Mouse (Mus musculus): Measurements from ENCODE around the gene Cdh24. TPM values are rescaled to one million over a fixed set of nuclear protein-coding genes. Genes with fewer than 3 reads are reported as not detected.
"Not testable (repeated sequence)": the region's sequence is repeated elsewhere in the genome, so short reads cannot be mapped to it uniquely, and the experiment has no call there.

Gene Cdh24
- total RNA-seq, 2 experiments from 2014 or later, result 3.2 to 3.5 TPM

GRCm38 (mm10) chr14:54643011-54643410 lies 1.8 kb upstream of the Cdh24 start:
- no peak for DNase-seq (ENCODE audit: low spot score in 2 of 2)

DNA sequence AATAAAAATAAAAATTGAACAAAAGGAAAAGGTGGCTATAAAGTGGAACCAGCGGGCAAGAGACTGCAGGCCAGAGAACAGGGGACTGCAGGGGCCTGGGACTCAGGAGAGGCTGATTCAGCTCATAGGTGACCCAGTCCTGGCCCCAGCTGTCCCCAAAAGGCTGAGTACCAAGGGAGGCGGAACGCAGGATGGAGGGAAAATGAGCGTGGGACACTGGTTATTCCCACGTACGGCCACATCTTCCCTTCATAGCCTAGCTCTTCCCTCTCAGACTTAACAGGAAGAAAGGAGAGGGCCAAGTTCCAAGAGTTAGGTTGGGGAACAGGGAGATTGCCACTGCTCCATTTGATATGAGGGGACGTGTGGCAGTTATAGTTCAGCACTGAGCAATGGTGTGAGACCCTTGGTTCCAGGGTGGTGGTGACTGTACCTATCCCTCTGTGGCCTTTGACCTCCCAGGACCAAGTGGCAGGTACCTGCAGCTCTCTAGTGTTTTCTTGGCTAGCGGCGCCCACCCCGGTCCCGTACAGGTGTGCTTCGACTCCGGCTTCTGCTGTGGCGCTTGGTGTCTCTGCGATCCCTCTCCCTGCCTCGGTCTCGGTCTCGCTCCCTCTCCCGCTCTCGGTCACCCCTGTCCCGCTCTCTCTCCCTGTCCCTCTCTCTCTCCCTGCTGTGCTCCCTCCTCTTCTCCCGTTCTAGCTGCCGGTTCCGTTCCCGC lies 1.2 kb upstream of the Cdh24 start:
- no peak for DNase-seq (ENCODE audit: low spot score in 2 of 2)

GRCm38 (mm10) chr14:54640946-54641304 lies 239 bp downstream of the Cdh24 start, which contains the start of gene Gm17606:
Gene Gm17606, plus strand, starts transcription at chr14:54640952.
- no peak for DNase-seq (ENCODE audit: low spot score in 2 of 2)

DNA sequence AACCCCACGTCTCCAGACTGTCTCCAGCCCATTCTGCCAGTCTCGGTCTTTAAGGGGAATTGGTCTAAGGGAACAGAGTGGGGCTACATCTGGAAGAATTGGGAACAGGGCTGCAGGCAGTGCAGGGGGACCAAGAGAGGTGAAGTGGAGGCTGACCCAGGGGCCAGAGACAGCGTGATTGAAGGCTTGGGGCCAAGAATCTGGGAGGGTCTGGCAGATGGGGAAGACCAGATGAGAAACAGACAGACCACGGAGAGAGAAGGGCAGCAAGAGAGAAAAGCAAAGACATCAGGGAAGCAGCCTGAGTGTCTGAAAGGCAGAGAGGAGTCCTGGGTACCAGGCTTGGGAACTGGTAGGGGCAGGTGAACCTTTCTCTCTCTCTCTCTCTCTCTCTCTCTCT lies 1.0 kb downstream of the Cdh24 start:
- DNase-seq (ENCODE audit: low spot score in 2 of 2), result no peak

DNA sequence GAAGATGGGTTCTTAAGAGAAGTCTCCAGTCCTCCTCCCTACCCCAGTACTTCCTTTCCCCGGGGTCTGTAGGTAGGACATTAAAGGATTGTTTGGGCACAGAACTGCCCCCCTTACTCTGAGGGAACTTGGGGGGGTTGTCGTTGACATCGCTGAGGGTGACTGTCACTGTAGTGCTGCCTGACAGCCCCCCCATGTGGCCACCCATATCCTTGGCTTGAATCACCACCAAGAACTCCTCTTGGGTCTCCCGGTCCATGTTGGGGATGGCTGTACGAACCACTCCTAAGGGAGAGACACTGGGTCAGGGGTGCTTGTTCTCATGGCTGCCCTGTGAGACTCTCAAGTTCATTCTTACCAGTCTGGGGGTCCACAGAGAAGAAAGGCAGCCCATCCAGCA lies 3.0 kb downstream of the Cdh24 start:
- DNase-seq (ENCODE audit: low spot score in 2 of 2), result no peak

DNA sequence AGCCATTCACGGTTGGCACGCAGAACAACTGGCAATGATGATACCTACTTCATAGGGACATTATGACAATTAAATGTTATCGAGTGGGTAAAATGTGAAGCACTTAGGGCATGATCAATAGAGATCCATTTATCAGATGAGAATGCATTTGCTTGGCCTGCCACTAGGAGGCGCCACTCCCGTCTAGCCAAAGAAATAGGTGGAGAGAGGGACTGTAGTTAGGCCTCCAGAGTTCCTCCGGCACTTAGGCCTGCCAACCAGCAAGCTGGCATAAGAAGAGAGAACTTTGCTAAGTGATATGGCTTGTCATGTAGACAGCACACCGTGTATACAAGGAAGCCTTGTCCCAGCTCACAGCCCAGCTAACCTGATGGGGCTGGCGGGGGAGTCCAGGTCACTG lies 4.2 kb downstream of the Cdh24 start:
- DNase-seq (ENCODE audit: low spot score in 2 of 2), result no peak

GRCm38 (mm10) chr14:54634182-54634581 lies 7.0 kb downstream of the Cdh24 start:
- no peak for DNase-seq (ENCODE audit: low spot score in 2 of 2)

DNA sequence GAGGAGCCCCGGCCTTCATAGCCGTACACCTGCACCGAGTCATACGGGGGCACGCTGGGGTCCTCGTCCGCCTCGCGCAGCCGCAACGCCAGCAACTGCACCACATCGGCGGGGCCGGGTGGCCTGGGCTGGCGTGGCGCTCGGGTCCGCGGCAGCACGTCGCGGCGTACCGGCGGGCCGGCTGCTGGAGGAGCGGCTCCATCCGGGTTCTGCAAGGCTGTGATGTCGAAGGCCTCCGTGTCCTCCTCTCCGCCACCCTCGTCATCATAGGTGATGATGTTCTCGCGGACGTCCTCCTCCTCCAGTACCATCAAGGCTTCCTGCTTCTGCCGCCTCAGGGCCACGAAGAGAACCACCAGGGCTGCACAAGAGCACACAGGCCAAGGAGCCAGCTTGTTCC lies 8.9 kb downstream of the Cdh24 start:
- no peak for DNase-seq (ENCODE audit: low spot score in 2 of 2)

DNA sequence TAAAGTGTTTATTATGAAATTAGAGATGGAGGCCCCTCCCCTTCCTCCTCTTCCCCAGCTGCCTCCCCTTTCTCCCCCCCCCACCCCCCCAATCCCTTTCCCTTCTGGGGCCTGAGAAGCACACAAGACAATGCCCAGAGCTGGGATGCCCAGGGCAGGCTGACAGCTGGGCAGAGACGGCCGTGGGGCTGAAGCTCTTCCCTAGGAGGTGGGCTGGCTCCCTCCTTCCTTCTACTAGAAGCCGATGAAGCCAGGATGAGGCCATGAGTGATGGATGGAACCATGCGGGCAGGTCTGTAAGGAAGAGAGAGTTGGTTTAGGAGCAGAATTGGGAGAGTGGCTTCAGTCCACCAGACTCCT lies 9.9 kb downstream of the Cdh24 start:
- no peak for DNase-seq (ENCODE audit: low spot score in 2 of 2)

- no peak for DNase-seq (ENCODE audit: low spot score in 2 of 2)
Observed at GRCm38 (mm10) chr14:54630583-54631239, 10.5 kb downstream of the Cdh24 start.

GRCm38 (mm10) chr14:54629797-54630196 lies 11.4 kb downstream of the Cdh24 start:
- no peak for DNase-seq (ENCODE audit: low spot score in 2 of 2)

- no peak for DNase-seq (ENCODE audit: low spot score in 2 of 2)
Observed at GRCm38 (mm10) chr14:54628103-54628502, 13.1 kb downstream of the Cdh24 start.

GRCm38 (mm10) chr14:54624976-54625375 lies 16.2 kb downstream of the Cdh24 start:
- DNase-seq (ENCODE audit: low spot score in 2 of 2), result no peak

GRCm38 (mm10) chr14:54623334-54623733 lies 17.8 kb downstream of the Cdh24 start:
- no peak for DNase-seq (ENCODE audit: low spot score in 2 of 2)

- DNase-seq (ENCODE audit: low spot score in 2 of 2), result no peak
Observed at GRCm38 (mm10) chr14:54621133-54621532, 20.0 kb downstream of the Cdh24 start, which contains the start of gene Psmb11. Gene Psmb11, plus strand, starts transcription at chr14:54621433.

- DNase-seq (ENCODE audit: low spot score in 2 of 2), result peak; percentile 70 to 87
Observed at GRCm38 (mm10) chr14:54617897-54618365, 23.2 kb downstream of the Cdh24 start, which contains the start of gene Psmb5. Gene Psmb5, minus strand, starts transcription at chr14:54618022.

GRCm38 (mm10) chr14:54617152-54617896 lies 23.8 kb downstream of the Cdh24 start:
- no peak for DNase-seq (ENCODE audit: low spot score in 2 of 2)

- DNase-seq (ENCODE audit: low spot score in 2 of 2), result no peak
Observed at GRCm38 (mm10) chr14:54616226-54616825, 24.8 kb downstream of the Cdh24 start.

GRCm38 (mm10) chr14:54614130-54614529 lies 27.0 kb downstream of the Cdh24 start:
- not testable (repeated sequence) for DNase-seq (ENCODE audit: low spot score in 2 of 2)

- no peak for DNase-seq (ENCODE audit: low spot score in 2 of 2)
Observed at GRCm38 (mm10) chr14:54610648-54611047, 30.5 kb downstream of the Cdh24 start.

GRCm38 (mm10) chr14:54609962-54610361 lies 31.2 kb downstream of the Cdh24 start:
- DNase-seq (ENCODE audit: low spot score in 2 of 2), result no peak
